Mouse (Mus musculus) forebrain, embryonic 16.5 days (tissue): Measurements from ENCODE around the gene Lrrc39. TPM values are rescaled to one million over a fixed set of nuclear protein-coding genes. Genes with fewer than 3 reads are reported as not detected.

Source experiments
- ATAC-seq: fragments of 200-750 bp; cut with Nextera tagmentation; 2 replicates; pipeline ENCODE4 v1.8.0; 2017; ENCODE audit warnings: mild to moderate bottlenecking, moderate library complexity
- H3K27ac ChIP-seq: fragments of 300-500 bp; sonication (generic); 2 replicates; pipeline ENCODE4 v1.5.1; 2014; ENCODE audit warnings: low read length, control low read depth
- H3K27me3 ChIP-seq: fragments of 300-500 bp; sonication (generic); replicated peaks from 2 replicates; pipeline ENCODE4 v1.6.1; 2014; ENCODE audit warnings: low read length; ENCODE audit not compliant: control insufficient read depth, insufficient read depth
- H3K36me3 ChIP-seq: fragments of 300-500 bp; sonication (generic); 2 replicates; pipeline ENCODE4 v1.6.1; 2014; ENCODE audit not compliant: control insufficient read depth, insufficient read depth
- H3K4me1 ChIP-seq: fragments of 300-500 bp; sonication (generic); replicated peaks from 2 replicates; pipeline ENCODE4 v1.6.1; 2014; ENCODE audit warnings: low read length; ENCODE audit not compliant: control insufficient read depth, insufficient read depth
- H3K4me2 ChIP-seq: fragments of 300-500 bp; sonication (generic); 2 replicates; pipeline ENCODE4 v1.6.1; 2014; ENCODE audit warnings: mild to moderate bottlenecking, low read length, control low read depth
- H3K4me3 ChIP-seq: fragments of 300-500 bp; sonication (generic); replicated peaks from 2 replicates; pipeline ENCODE4 v1.5.1; 2014; ENCODE audit warnings: mild to moderate bottlenecking, low read length, control low read depth
- H3K9ac ChIP-seq: fragments of 300-500 bp; sonication (generic); replicated peaks from 2 replicates; pipeline ENCODE4 v1.6.1; 2014; ENCODE audit warnings: low read depth, low read length, control low read depth
- H3K9me3 ChIP-seq: fragments of 300-500 bp; sonication (generic); 2 replicates; pipeline ENCODE4 v1.6.1; 2016; ENCODE audit warnings: low read length; ENCODE audit not compliant: control insufficient read depth
- WGBS: fragments of 180-500 bp; shearing (Covaris S2); extraction: QIAGEN DNeasy Blood & Tissue Kit; methylation state at CpG from one replicate; pipeline ENCODE4 v1.1.7; 2014; 5-methylcytosine and 5-hydroxymethylcytosine counted together
- polyA plus RNA-seq: library from polyadenylated mRNA; unstranded; fragments of >200 nt; fragmentation: Nextera tagmentation; extraction: Ambion mirVana; gene quantifications from 2 replicates; pipeline ENCODE4 v1.2.1, GENCODE M21; 2015

Lrrc39 gene
- polyA plus RNA-seq, 1 experiment from 2014 or later = 0.42 TPM

GRCm38 (mm10) chr3:116631459-116631858, 68.7 kb downstream of the Lrrc39 start:
- 47% methylated on average over 1 of the region's 1 CpGs for WGBS
- H3K36me3 ChIP-seq = peaks cover 17% of the 10 kb centered on the region; the same call in 1 of the 2 replicates
- 0 out of 2 replicates have a peak overlapping the region, but pooled peaks have one; percentile 38 for H3K27ac ChIP-seq

More at GRCm38 (mm10) chr3:116631459-116631858, 68.7 kb downstream of the Lrrc39 start:
- Histone ChIP-seq H3K4me2 (no peak overlapping the region), H3K27me3 (no peaks in the 10 kb centered on the region), H3K9me3 (no peaks in the 10 kb centered on the region), H3K9ac (no peak overlapping the region), H3K4me1 (no peaks in the 10 kb centered on the region), H3K4me3 (no peak overlapping the region)
- ATAC-seq = peak; percentile 63; the same call in 1 of the 2 replicates

Other genes with a start within 250 kb of the Lrrc39 start
- gene Cdc14a, start 138.9 kb upstream of the Lrrc39 start, polyA plus RNA-seq = 6.9 and 7.7 TPM in 2 replicates
- gene Rtca, start 54.8 kb upstream of the Lrrc39 start, polyA plus RNA-seq = 104 and 106 TPM in 2 replicates
- gene Dbt, start 49.9 kb upstream of the Lrrc39 start, polyA plus RNA-seq = 16.1 and 16.9 TPM in 2 replicates
- 18.2 and 19.3 TPM in 2 replicates for gene Sass6, start 32.0 kb downstream of the Lrrc39 start, polyA plus RNA-seq
- 28.4 and 35.2 TPM in 2 replicates for gene Trmt13, start 51.6 kb downstream of the Lrrc39 start, polyA plus RNA-seq
- 77.2 and 81.1 TPM in 2 replicates for gene Mfsd14a, start 99.7 kb downstream of the Lrrc39 start, polyA plus RNA-seq
- gene Gm43191, start 118.3 kb downstream of the Lrrc39 start, polyA plus RNA-seq = not detected in 2 replicates
- gene Slc35a3, start 149.9 kb downstream of the Lrrc39 start, polyA plus RNA-seq = 8.1 and 8.3 TPM in 2 replicates
- 14.0 and 15.0 TPM in 2 replicates for gene Agl, start 245.2 kb downstream of the Lrrc39 start, polyA plus RNA-seq